Mouse (Mus musculus) layer of hippocampus, postnatal 10 days (tissue): ENCODE results near the gene Oasl2. TPM values are rescaled to one million over a fixed set of nuclear protein-coding genes. Genes with fewer than 3 reads are reported as not detected.
"Not testable (repeated sequence)": the region's sequence is repeated elsewhere in the genome, so short reads cannot be mapped to it uniquely, and the experiment has no call there.

ENCODE experiments used
- DNase-seq, 2 experiments: peaks; one replicate each; pipeline ENCODE4 v3.0.0; 2021; ENCODE audit warnings: low spot score in 2 of 2
- total RNA-seq, 2 experiments: library from RNA; stranded (reverse); gene quantifications; 2 replicates each; pipeline ENCODE4 v1.2.3; 2021

Oasl2 gene
- total RNA-seq, 2 experiments from 2014 or later = 0.91 to 1.1 TPM

GRCm38 (mm10) chr5:114914855-114915254 is 18.1 kb downstream of the Oasl2 start:
- no peak for DNase-seq

GRCm38 (mm10) chr5:114915854-114916253 is 19.1 kb downstream of the Oasl2 start:
- no peak for DNase-seq

GRCm38 (mm10) chr5:114916777-114917176 is 20.0 kb downstream of the Oasl2 start:
- DNase-seq = no peak

DNA sequence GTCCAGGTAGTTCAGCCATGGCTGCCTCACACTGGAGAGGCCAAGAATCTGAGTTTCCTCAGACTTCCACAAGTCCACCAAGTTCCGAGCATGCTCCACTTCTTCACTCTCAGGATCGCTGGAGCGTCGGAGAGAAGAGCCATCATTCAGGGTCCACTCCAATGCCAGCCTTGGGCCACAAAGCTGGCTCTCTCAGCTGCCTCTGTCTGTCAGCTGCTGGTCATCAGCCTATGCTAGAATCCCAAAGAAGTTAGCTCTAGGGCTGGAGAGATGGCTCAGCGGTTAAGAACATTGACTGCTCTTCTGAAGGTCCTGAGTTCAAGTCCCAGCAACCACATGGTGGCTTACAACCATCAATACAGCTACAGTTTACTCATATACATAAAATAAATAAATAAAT is 20.6 kb downstream of the Oasl2 start:
- DNase-seq = not testable (repeated sequence)

DNA sequence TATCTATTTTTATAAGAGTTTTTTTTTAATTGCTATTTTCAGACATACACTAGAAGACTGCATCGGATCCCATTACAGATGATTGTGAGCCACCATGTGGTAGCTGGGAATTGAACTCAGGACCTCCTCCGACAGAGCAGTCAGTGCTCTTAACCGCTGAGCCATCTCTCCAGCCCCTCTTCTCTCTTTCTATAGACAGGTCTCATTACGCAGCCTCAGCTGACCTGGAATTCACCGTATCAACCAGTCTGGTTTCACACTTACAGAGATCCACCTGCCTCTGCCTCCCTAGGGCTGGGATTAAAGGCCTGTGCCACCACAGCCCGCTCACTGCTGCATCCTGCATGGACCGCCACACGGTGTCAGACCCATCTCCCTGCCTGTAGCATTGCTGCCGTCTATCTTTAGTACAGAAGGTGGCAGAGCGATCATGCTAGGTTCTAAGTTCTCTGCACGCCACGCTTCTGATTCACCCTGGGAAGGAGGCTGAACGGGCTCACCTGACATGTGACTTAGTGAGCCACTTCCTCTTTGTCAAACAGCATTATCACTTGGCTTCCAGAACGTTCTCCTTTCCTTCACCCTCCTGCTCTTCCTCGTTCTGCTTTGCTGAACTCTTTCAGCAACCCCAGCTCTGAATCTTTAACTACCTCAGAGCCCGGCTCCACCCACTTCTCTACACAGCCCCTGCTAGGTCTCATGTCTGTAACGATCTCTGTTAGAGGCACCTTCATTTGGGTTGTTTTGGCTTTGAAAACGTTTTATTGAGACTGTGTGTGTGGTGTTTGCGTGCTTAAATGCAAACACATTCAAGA is 25.0 kb downstream of the Oasl2 start:
- DNase-seq = no peak

DNA sequence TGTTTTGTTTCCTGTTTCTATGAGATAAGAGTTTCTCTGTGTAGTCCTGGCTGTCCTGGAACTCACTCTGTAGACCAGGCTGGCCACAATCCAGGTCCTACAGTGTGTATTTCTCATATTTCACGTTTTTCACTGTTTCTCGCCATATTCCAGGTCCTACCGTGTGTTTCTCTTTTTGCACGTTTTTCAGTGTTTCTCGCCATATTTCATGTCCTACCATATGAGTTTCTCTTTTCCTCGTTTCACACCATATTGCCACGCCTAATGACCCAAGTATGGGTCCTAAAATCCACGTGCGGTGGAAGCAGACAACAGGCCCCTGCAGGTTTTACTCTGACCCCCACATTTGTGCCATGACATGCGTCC is 25.6 kb downstream of the Oasl2 start:
- DNase-seq = no peak

GRCm38 (mm10) chr5:114922998-114923473 is 26.3 kb downstream of the Oasl2 start, which contains the start of gene Oasl1:
Gene Oasl1 (plus strand): TSS chr5:114923240.
- DNase-seq = no peak

- DNase-seq = no peak
Observed at GRCm38 (mm10) chr5:114926153-114926684, 29.5 kb downstream of the Oasl2 start.

DNA sequence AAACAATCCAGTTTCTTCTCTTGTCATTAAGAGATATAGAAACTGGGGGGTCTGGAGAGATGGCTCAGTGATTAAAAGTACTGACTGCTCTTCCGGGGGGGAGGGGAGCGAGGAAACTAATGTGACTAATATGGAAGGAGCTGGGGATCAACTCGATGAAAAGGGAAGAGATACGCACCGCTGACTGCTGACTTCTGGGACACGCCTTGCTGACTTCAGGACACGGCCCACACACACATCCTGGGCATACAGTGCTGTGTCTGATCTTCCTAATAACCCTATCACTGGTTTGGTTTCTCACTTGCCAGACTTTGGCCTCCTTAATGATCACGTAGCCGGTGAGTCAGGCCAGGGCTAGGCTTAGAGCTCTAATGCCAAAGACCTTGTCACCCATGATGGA is 30.0 kb downstream of the Oasl2 start:
- no peak for DNase-seq

DNA sequence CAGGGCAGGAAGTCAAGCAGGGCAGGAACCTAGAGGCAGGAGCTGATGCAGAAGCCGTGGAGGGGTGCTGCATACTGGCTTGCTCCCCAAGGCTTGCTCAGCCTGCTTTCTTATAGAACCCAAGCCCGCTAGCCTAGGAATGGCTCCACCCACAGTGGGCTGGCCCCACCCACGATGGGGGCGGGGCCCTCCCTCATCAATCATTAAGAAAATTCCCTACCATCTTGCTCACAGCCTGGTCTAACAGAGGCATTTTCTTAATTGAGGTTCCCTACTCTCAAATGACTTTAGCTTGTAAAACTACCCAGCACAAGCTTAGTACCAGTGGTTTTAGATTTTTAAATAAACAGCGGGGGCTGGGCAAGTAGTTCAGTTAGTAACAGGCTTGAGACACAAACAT is 34.9 kb downstream of the Oasl2 start:
- no peak for DNase-seq

GRCm38 (mm10) chr5:114933206-114933605 is 36.5 kb downstream of the Oasl2 start:
- DNase-seq = no peak

DNA sequence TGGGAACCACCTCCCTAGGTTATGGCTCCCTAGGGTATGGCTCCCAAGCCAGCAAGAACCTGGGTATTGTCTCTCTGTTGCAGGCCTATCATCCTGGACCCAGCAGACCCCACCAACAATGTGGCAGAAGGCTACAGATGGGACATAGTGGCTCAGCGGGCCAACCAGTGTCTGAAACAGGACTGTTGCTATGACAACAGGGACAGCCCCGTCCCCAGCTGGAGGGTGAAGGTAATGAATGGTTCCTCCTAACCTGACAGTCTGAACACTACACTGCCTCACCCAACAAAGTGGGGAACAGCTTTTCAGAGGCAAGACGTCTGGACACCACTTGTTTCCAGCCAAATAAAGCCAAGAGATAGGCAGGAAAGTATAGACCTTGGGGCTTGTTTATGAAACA is 39.1 kb downstream of the Oasl2 start:
- DNase-seq = no peak

- DNase-seq = not testable (repeated sequence)
Observed at GRCm38 (mm10) chr5:114941138-114941537, 44.4 kb downstream of the Oasl2 start.

DNA sequence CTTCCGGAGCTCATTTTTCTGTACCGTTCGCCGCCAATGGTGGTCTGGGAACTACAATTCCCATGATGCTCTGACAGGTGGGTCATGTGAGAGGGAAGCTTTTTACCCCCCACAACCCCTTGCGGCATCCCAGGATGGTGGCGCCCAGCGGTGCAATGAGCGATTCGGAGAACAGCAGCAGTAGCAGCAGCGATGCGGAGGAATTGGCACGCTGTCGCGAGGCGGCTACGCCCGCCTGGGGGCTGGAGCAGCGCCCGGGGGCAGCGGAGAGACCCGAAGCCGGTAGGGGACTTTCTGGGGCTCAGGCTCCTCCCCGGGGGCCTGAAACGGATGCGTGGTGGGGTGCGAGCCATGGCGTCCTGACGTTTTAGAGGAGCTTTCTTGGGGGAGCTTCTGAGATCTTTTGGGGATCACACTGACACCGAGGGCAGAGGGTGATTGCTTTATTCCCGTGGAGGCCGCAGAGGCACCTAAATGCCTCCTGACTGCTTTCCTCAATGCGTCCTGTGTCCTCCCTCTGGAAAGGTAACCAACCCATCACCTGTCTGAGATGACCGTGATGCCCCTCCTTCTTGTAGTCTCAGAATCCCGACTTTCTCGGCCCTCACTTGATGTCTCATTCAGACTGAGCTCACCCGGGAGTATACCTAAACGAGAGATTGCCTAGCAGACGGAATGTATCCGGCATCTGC is 45.5 kb downstream of the Oasl2 start, which contains the start of gene 2210016L21Rik:
TSS of gene 2210016L21Rik (plus strand) at position 85 of the 692 bp plus-strand sequence.
- DNase-seq = peak; percentile 86 to 89

GRCm38 (mm10) chr5:114942766-114943130 is 46.0 kb downstream of the Oasl2 start:
- DNase-seq = no peak

GRCm38 (mm10) chr5:114945072-114945471 is 48.3 kb downstream of the Oasl2 start:
- no peak for DNase-seq

- peak in 1 of 2 experiments; percentile 47 for DNase-seq
Observed at GRCm38 (mm10) chr5:114948891-114949290, 52.2 kb downstream of the Oasl2 start.

- peak in 1 of 2 experiments; percentile 36 for DNase-seq
Observed at GRCm38 (mm10) chr5:114949316-114949715, 52.6 kb downstream of the Oasl2 start.

GRCm38 (mm10) chr5:114949812-114950211 is 53.1 kb downstream of the Oasl2 start:
- no peak for DNase-seq

GRCm38 (mm10) chr5:114950669-114951068 is 53.9 kb downstream of the Oasl2 start:
- no peak for DNase-seq

GRCm38 (mm10) chr5:114951279-114951880 is 54.6 kb downstream of the Oasl2 start:
- DNase-seq = no peak

DNA sequence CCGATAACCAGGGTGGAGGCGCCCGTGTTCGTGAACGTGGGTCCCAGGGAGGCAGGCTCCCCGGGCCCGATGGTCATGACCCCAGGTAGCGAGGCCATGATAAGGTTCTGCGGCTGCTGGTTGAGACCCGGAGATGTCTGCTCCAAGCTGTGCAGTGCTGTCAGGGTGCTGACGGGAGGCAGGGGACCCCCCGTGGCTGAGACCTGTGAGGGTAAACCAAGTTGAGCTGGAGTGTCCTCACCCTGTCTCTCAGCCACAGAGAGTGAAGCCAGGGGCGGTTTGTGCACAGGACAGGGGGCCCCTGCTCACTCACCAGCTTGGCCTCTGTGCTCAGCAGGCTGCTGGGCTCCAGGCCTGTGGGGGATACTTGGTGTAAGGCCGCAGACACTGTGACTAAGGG is 56.6 kb downstream of the Oasl2 start:
- no peak for DNase-seq
